14 mouse cellular contexts compared by ENCODE assay signal in genomic region chr16:58354551-58354950, GRCm38 (mm10). TPM values are rescaled to one million over a fixed set of nuclear protein-coding genes. Genes with fewer than 3 reads are reported as not detected.
DNase-seq lines count a peak whose midpoint lies in the region; ATAC-seq and TF ChIP-seq lines count a peak whose summit lies in the region.
"Had no signal": no experiment of that assay in that cellular context is flagged by ENCODE, and none has a peak within 500 bp of the region (broad histone marks: within the 10 kb centered on the region; RNA-seq: fewer than 3 reads in every experiment).

No protein-coding gene starts in this region.

- no peaks in the 10 kb centered on the region for H3K27me3 ChIP-seq in hindbrain, postnatal 0 days (ENCODE audit: insufficient read depth, low read length)
- H3K27me3 ChIP-seq in hindbrain, embryonic 16.5 days (replicated peaks; ENCODE audit: control insufficient read depth, insufficient read depth, low read length) = no peaks in the 10 kb centered on the region
- no peaks in the 10 kb centered on the region for H3K27me3 ChIP-seq in midbrain, embryonic 14.5 days (ENCODE audit: control insufficient read depth, insufficient read depth, low read length)
- H3K27me3 ChIP-seq in midbrain, embryonic 13.5 days = no peaks in the 10 kb centered on the region
- H3K27me3 ChIP-seq in midbrain, postnatal 0 days (ENCODE audit: insufficient read depth, low read length) = no peaks in the 10 kb centered on the region
- H3K27me3 ChIP-seq: embryonic facial prominence, embryonic 12.5 days; limb, embryonic 15.5 days; megakaryocyte, embryonic 14.5 days had no signal

- H3K4me3 ChIP-seq in hindbrain, postnatal 0 days (ENCODE audit: low read length) = no peak overlapping the region
- no peak overlapping the region for H3K4me3 ChIP-seq in hindbrain, embryonic 16.5 days (ENCODE audit: low read length)
- H3K4me3 ChIP-seq in midbrain, embryonic 14.5 days (replicated peaks; ENCODE audit: low read depth, low read length) = no peak overlapping the region
- H3K4me3 ChIP-seq in midbrain, embryonic 13.5 days (replicated peaks) = no peak overlapping the region
- no peak overlapping the region for H3K4me3 ChIP-seq in midbrain, postnatal 0 days (ENCODE audit: low read depth, low read length)
- H3K4me3 ChIP-seq: embryonic facial prominence, embryonic 12.5 days; limb, embryonic 15.5 days; megakaryocyte, embryonic 14.5 days had no signal

- no peak for TF ChIP-seq CTCF in hindbrain, postnatal 0 days (IDR thresholded peaks at IDR 0.05; ENCODE audit: low read depth)
- no peak for TF ChIP-seq CTCF in midbrain, postnatal 0 days (IDR thresholded peaks at IDR 0.05)

- no peak overlapping the region for H3K27ac ChIP-seq in hindbrain, postnatal 0 days
- no peak overlapping the region for H3K27ac ChIP-seq in hindbrain, embryonic 16.5 days (ENCODE audit: low read depth, low read length)
- no peak overlapping the region for H3K27ac ChIP-seq in midbrain, embryonic 14.5 days (replicated peaks; ENCODE audit: low read depth, low read length)
- H3K27ac ChIP-seq in midbrain, embryonic 13.5 days = no peak overlapping the region
- H3K27ac ChIP-seq in midbrain, postnatal 0 days (ENCODE audit: low read depth, low read length) = no peak overlapping the region
- H3K27ac ChIP-seq: embryonic facial prominence, embryonic 12.5 days; limb, embryonic 15.5 days had no signal

- H3K4me1 ChIP-seq in hindbrain, postnatal 0 days (ENCODE audit: insufficient read depth, low read length) = peaks cover 4% of the 10 kb centered on the region
- peaks cover 3% of the 10 kb centered on the region; the same call in 1 of the 2 replicates for H3K4me1 ChIP-seq in hindbrain, embryonic 16.5 days (ENCODE audit: control insufficient read depth, insufficient read depth, low read depth, low read length)
- H3K4me1 ChIP-seq in midbrain, embryonic 14.5 days (ENCODE audit: control insufficient read depth, insufficient read depth, low read length) = no peaks in the 10 kb centered on the region
- no peaks in the 10 kb centered on the region for H3K4me1 ChIP-seq in midbrain, embryonic 13.5 days (replicated peaks)
- H3K4me1 ChIP-seq in midbrain, postnatal 0 days (ENCODE audit: insufficient read depth, low read length) = no peaks in the 10 kb centered on the region

- H3K9me3 ChIP-seq in hindbrain, postnatal 0 days (ENCODE audit: low read length) = no peaks in the 10 kb centered on the region
- no peaks in the 10 kb centered on the region for H3K9me3 ChIP-seq in hindbrain, embryonic 16.5 days (ENCODE audit: control insufficient read depth, low read length)
- no peaks in the 10 kb centered on the region for H3K9me3 ChIP-seq in midbrain, embryonic 14.5 days (ENCODE audit: control insufficient read depth, low read length)
- no peaks in the 10 kb centered on the region for H3K9me3 ChIP-seq in midbrain, embryonic 13.5 days
- no peaks in the 10 kb centered on the region for H3K9me3 ChIP-seq in midbrain, postnatal 0 days (ENCODE audit: low read length)
- H3K9me3 ChIP-seq: embryonic facial prominence, embryonic 12.5 days; limb, embryonic 15.5 days; megakaryocyte, embryonic 14.5 days had no signal

- no peak overlapping the region for H3K4me2 ChIP-seq in hindbrain, postnatal 0 days (ENCODE audit: low read depth, low read length)
- H3K4me2 ChIP-seq in hindbrain, embryonic 16.5 days (ENCODE audit: low read length) = no peak overlapping the region
- no peak overlapping the region for H3K4me2 ChIP-seq in midbrain, embryonic 14.5 days (ENCODE audit: low read length)
- H3K4me2 ChIP-seq in midbrain, embryonic 13.5 days (replicated peaks) = no peak overlapping the region
- no peak overlapping the region for H3K4me2 ChIP-seq in midbrain, postnatal 0 days (ENCODE audit: low read depth, low read length, poor library complexity, severe bottlenecking)
- H3K4me2 ChIP-seq: embryonic facial prominence, embryonic 12.5 days; limb, embryonic 15.5 days had no signal

- WGBS in hindbrain, postnatal 0 days = 33% methylated on average over 6 of the region's 6 CpGs
- WGBS in hindbrain, embryonic 16.5 days = 42% methylated on average over 6 of the region's 6 CpGs
- 63% methylated on average over 6 of the region's 6 CpGs for WGBS in midbrain, embryonic 14.5 days
- 71% methylated on average over 6 of the region's 6 CpGs for WGBS in midbrain, embryonic 13.5 days
- WGBS in midbrain, postnatal 0 days = 42% methylated on average over 6 of the region's 6 CpGs

- ATAC-seq in hindbrain, postnatal 0 days = no peak
- no peak for ATAC-seq in hindbrain, embryonic 16.5 days
- 0 out of 2 replicates have a peak, but pooled peaks have one; percentile 11 for ATAC-seq in midbrain, embryonic 14.5 days (ENCODE audit: low FRiP score, low TSS enrichment)
- no peak for ATAC-seq in midbrain, embryonic 13.5 days
- no peak for ATAC-seq in midbrain, postnatal 0 days (ENCODE audit: low FRiP score)

- DNase-seq in adrenal gland, adult 2 months = peak; percentile 7
- DNase-seq in adrenal gland, postnatal 4 days (ENCODE audit: low spot score in 2 of 2) = no peak
- DNase-seq in hindbrain, postnatal 0 days (ENCODE audit: low spot score) = peak; percentile 8
- no peak for DNase-seq in midbrain, embryonic 14.5 days
- peak; percentile 19 for DNase-seq in ovary, postnatal 36 days (ENCODE audit: low spot score)
- no peak for DNase-seq in midbrain, postnatal 0 days (ENCODE audit: low spot score)
- DNase-seq: layer of hippocampus, adult 9-11 months; spleen, adult 18-20 months; thymus, adult 2 months had no signal

- H3K9ac ChIP-seq in hindbrain, postnatal 0 days (replicated peaks; ENCODE audit: low read length) = no peak overlapping the region
- no peak overlapping the region for H3K9ac ChIP-seq in hindbrain, embryonic 16.5 days (ENCODE audit: low read depth, low read length)
- H3K9ac ChIP-seq in midbrain, embryonic 14.5 days (replicated peaks; ENCODE audit: low read length) = no peak overlapping the region
- no peak overlapping the region for H3K9ac ChIP-seq in midbrain, embryonic 13.5 days (replicated peaks)
- H3K9ac ChIP-seq in midbrain, postnatal 0 days (replicated peaks; ENCODE audit: low read length, poor library complexity, severe bottlenecking) = no peak overlapping the region
- H3K9ac ChIP-seq: embryonic facial prominence, embryonic 12.5 days; limb, embryonic 15.5 days had no signal

- no peaks in the 10 kb centered on the region for H3K36me3 ChIP-seq in hindbrain, postnatal 0 days (ENCODE audit: insufficient read depth, low read length)
- no peaks in the 10 kb centered on the region for H3K36me3 ChIP-seq in hindbrain, embryonic 16.5 days (ENCODE audit: control insufficient read depth, insufficient read depth, low read length)
- no peaks in the 10 kb centered on the region for H3K36me3 ChIP-seq in midbrain, embryonic 14.5 days (ENCODE audit: control insufficient read depth, insufficient read depth, low read length)
- H3K36me3 ChIP-seq in midbrain, embryonic 13.5 days = no peaks in the 10 kb centered on the region
- no peaks in the 10 kb centered on the region for H3K36me3 ChIP-seq in midbrain, postnatal 0 days (ENCODE audit: insufficient read depth, low read length)
- H3K36me3 ChIP-seq: embryonic facial prominence, embryonic 12.5 days; limb, embryonic 15.5 days had no signal

RNA-seq across cellular contexts. Expression of gene Dcbld2, which starts 53.7 kb away (rescaled TPM):
- total RNA-seq in adrenal gland, adult 2 months (2021) = 10 to 100 TPM in 1 of 2 experiments, 1 to 10 TPM in 1; 9.9 to 14.0 TPM
- 4.2 and 4.4 TPM in 2 replicates for polyA plus RNA-seq in adrenal gland, adult 2 months (2012; rRNA removed)
- total RNA-seq in adrenal gland, postnatal 4 days (2021) = 10 to 100 TPM; 13.1 to 15.8 TPM
- 28.9 and 37.1 TPM in 2 replicates for total RNA-seq in hindbrain, postnatal 0 days (2014; rRNA removed)
- polyA plus RNA-seq in hindbrain, postnatal 0 days (2015; fragmentation: Nextera tagmentation; extraction: Ambion mirVana) = 3.7 and 4.4 TPM in 2 replicates
- 4.9 and 5.4 TPM in 2 replicates for polyA plus RNA-seq in hindbrain, embryonic 16.5 days (2015; fragmentation: Nextera tagmentation; extraction: Ambion mirVana)
- polyA plus RNA-seq in midbrain, embryonic 14.5 days (2014; fragmentation: Nextera tagmentation; extraction: Ambion mirVana) = 9.3 and 11.8 TPM in 2 replicates
- 6.1 TPM in 2 replicates for polyA plus RNA-seq in midbrain, embryonic 13.5 days (2015; fragmentation: Nextera tagmentation; extraction: Ambion mirVana)
- 34.2 and 38.0 TPM in 2 replicates for total RNA-seq in midbrain, postnatal 0 days (2014; rRNA removed)
- polyA plus RNA-seq in midbrain, postnatal 0 days (2015; fragmentation: Nextera tagmentation; extraction: Ambion mirVana) = 3.1 and 3.7 TPM in 2 replicates

Comparison
In these comparisons a context has a peak if more than half of its experiments do, and no peak if none do; other contexts are left out.
1. DNase-seq: peak in adrenal gland, adult 2 months (single experiment), hindbrain, postnatal 0 days (single experiment) and ovary, postnatal 36 days (single experiment); none in adrenal gland, postnatal 4 days (0 of 2), midbrain, embryonic 14.5 days (single experiment) and midbrain, postnatal 0 days (single experiment).